Mouse (Mus musculus) cerebellum, postnatal 4 days (tissue): Measurements from ENCODE around the gene Pcdh18.

Experiments
- DNase-seq, 2 experiments: peaks; one replicate each; pipeline ENCODE4 v3.0.0; 2022; ENCODE audit warnings: low spot score in 2 of 2, mixed read lengths in 1 of 2

Gene Pcdh18

GRCm38 (mm10) chr3:49756870-49757625 lies at the start of gene Pcdh18:
TSS of gene Pcdh18 (minus strand) at chr3:49757325.
- peak; percentile 50 to 73 for DNase-seq

GRCm38 (mm10) chr3:49806823-49807222 lies 49.7 kb upstream of the Pcdh18 start:
- DNase-seq: no peak

- DNase-seq: no peak
These were observed 48.4 kb upstream of the Pcdh18 start for GRCm38 (mm10) chr3:49805511-49805910.

DNA sequence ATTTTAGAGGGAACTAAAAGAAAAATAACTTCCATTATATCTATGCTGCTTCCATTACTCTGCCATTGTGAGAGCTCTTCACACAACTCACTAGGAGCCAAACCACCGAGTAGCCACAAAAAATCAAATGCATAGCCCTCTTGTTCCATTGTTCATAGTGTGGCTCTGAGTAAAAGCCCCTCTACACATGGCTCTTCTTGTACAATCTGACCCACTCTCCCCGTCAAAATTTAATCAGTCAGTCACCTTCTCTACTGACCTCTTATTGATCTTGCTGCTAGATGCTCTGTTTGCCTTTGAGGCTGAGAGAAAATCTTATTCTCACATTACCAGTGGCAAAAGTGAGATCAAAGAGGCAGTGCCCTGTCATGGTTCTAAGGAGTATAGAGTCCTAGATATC lies 31.2 kb upstream of the Pcdh18 start:
- no peak for DNase-seq

DNA sequence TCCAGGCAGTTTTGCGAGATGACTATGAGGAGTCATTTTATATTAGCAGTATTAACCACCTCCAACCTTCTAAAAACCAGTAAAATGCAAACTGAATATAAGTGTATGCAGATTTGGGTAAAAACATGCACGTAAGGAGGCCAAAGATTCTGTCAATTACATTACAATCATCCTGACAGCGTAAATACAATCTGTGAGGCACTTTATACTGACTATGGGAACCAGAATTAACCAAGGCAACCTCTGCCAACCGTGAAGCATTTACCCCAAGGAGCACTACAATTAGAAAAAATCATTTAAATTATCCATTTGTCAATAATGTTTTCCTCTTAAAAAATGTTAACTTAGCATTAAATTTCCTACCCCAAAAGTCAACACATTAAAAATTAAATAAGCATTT lies 30.6 kb upstream of the Pcdh18 start:
- no peak for DNase-seq

GRCm38 (mm10) chr3:49768992-49769738 lies 12.0 kb upstream of the Pcdh18 start:
- DNase-seq: no peak

GRCm38 (mm10) chr3:49762711-49763110 lies 5.6 kb upstream of the Pcdh18 start:
- no peak for DNase-seq

- DNase-seq: no peak
These were observed 4.8 kb upstream of the Pcdh18 start for GRCm38 (mm10) chr3:49761971-49762370.

DNA sequence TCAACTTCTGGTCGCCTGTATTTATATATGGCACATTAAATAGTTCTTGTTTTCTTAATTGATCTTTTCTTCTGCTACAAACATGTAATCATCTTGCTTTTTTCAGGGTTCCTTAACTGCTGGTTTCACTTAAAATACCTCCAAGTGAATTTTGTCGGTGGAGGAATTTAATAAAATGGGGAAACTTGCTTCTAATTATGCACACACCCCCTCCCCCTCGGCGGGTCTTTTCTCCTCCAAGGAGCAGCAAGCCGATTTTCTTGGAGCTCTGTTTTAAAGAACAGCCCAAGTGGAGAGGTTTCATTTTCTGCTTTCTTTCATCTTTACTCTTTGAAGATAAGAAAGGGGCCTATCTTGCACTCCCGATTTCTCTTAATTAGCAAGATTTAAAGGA lies 498 bp upstream of the Pcdh18 start:
- DNase-seq: no peak

GRCm38 (mm10) chr3:49755986-49756845 lies 909 bp downstream of the Pcdh18 start:
- DNase-seq: peak in 1 of 2 experiments; percentile 30

GRCm38 (mm10) chr3:49752766-49753165 lies 4.4 kb downstream of the Pcdh18 start:
- DNase-seq: no peak

DNA sequence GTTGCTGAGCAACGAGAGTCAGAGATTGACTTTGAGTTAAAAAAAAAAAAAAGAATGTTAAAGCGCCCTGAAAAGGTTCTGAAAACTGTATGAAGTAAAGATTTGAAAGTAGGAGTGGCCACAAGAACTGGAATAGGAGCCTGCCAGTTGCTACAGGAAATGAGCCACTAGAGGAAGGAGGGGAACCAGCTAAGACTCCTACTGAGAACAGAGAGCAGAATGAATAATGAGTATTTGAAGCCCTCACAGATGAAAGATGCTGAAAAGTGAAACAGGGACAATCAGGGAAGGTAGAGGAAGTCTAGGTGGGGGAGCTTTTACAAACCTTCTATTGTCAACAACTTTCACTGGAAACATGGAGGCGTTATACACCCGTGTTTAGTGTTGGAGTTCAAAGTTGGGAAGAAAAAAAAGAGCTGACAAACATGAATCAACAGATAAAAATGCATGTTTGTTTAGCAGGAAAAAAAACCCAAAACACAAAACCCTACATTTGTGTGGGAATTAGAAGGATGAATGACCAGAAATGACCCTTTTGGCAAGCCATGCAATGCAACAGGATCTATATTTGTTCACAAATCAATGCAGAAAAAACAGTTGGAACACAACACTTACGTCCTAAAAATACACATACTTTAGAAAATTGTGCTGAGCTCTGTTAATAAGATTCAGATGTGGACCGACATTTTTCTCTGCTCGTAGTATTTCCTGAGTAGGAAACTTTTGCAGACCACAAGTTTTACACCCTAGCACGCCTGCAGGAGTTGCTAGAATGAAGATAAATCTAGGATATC lies 7.4 kb downstream of the Pcdh18 start:
- no peak for DNase-seq

- DNase-seq: no peak
These were observed 9.1 kb downstream of the Pcdh18 start for GRCm38 (mm10) chr3:49748054-49748453.

- no peak for DNase-seq
These were observed 18.1 kb downstream of the Pcdh18 start for GRCm38 (mm10) chr3:49739061-49739460.

- DNase-seq: no peak
These were observed 18.6 kb downstream of the Pcdh18 start for GRCm38 (mm10) chr3:49738531-49738930.

DNA sequence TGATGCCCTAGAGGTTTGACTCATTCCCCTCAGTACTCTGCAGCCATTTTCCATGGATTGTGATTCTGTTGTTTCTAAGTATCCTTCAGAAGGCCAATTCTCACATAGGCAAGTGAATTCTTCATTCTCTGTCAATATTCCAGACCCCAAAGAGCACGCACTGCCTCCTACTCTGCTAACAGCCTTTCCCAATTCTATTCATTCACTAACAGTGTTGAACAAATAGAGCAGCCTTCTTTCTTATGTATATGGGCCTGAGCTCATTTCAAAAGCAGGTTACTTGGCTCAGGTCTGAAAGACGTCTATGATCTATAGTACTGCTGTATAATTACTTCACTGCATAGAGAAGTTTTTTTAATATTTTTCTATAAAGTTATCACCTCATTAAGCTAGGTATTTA lies 50.6 kb downstream of the Pcdh18 start:
- DNase-seq: no peak

DNA sequence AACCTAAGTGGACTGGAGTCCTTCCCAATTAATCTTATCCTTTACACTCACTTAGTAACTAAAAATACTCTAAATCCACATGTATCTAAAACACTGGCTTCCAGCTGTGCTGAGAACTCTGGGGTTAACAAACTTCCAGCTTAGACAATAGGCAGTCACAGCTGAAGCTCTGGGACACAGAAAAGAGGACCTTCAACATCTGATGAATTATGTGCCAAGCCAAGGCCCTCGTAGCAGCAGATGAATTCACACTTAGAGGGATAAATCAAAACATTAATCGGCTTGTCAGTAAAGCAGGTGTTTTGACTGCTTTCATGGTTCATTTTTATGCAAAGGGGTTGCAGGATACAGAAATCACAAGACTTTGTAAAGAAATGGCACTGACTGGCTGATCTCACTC lies 57.2 kb downstream of the Pcdh18 start:
- DNase-seq: no peak
